Mouse (Mus musculus) macrophage (primary cell): ENCODE measurements around the gene Lad1. TPM values are rescaled to one million over a fixed set of nuclear protein-coding genes. Genes with fewer than 3 reads are reported as not detected.

ENCODE experiments used
- H3K27ac ChIP-seq: fragments of 350-480 bp; formaldehyde crosslinking; 2 replicates; pipeline ENCODE4 v1.9.0; 2021
- H3K36me3 ChIP-seq: fragments of 350-480 bp; formaldehyde crosslinking; 2 replicates; pipeline ENCODE4 v1.9.0; 2021; ENCODE audit errors: inconsistent target
- H3K4me3 ChIP-seq: fragments of 350-480 bp; formaldehyde crosslinking; 2 replicates; pipeline ENCODE4 v1.9.0; 2021; ENCODE audit errors: inconsistent target
- H3K79me2 ChIP-seq: fragments of 350-480 bp; formaldehyde crosslinking; 2 replicates; pipeline ENCODE4 v1.9.0; 2021; ENCODE audit errors: inconsistent target
- WGBS: methylation state at CpG from one replicate; pipeline ENCODE4 v1.1.7; 2026; ENCODE audit warnings: inconsistent platforms; ENCODE audit not compliant: missing documents; 5-methylcytosine and 5-hydroxymethylcytosine counted together
- polyA plus RNA-seq: library from polyadenylated mRNA; stranded (reverse); fragments of 250-400 nt; gene quantifications from 3 replicates; pipeline ENCODE4 v1.2.4, GENCODE M21; 2018; ENCODE audit warnings: inconsistent platforms
- total RNA-seq, 78 experiments: library from RNA; depleted of rRNA; stranded (reverse); fragments of 250-400 nt; gene quantifications; 1 replicate in 9 of 78; 2 replicates in 24 of 78; 3 replicates in 43 of 78; 4 replicates in 2 of 78; pipeline ENCODE4 v1.2.4; 2018; ENCODE audit warnings: inconsistent platforms in 56 of 78

Lad1 gene
- 1 to 10 TPM in 6 of 26 experiments, under 1 TPM in 11, not detected in 9; 0.25 to 8.8 (median 0.66) TPM for total RNA-seq (2018; cell fraction: chromatin; rRNA removed)
- total RNA-seq (2018; cell fraction: cytosol; rRNA removed) = 10 to 100 TPM in 1 of 26 experiments, 1 to 10 TPM in 14, under 1 TPM in 11; 0.12 to 15.5 (median 1.2) TPM
- 1 to 10 TPM in 17 of 26 experiments, under 1 TPM in 4, not detected in 5; 0.37 to 4.3 (median 1.7) TPM for total RNA-seq (2018; cell fraction: nucleus; rRNA removed)
- 0.30 to 0.49 TPM (median 0.36 TPM) in 3 replicates for polyA plus RNA-seq

GRCm38 (mm10) chr1:135818481-135819086 lies at the start of gene Lad1:
Gene Lad1 (plus strand): TSS chr1:135818598.
- under 1% methylated on average over 63 of the region's 63 CpGs for WGBS
- H3K4me3 ChIP-seq = no peak within 1 kb of the TSS

GRCm38 (mm10) chr1:135770237-135770636 lies 48.2 kb upstream of the Lad1 start:
- no peak overlapping the region for H3K4me3 ChIP-seq
- H3K36me3 ChIP-seq = no peaks in the 10 kb centered on the region
- H3K27ac ChIP-seq = peak overlapping the region; percentile 21
- 60% methylated on average over 7 of the region's 7 CpGs for WGBS
- no peaks in the 10 kb centered on the region for H3K79me2 ChIP-seq

More at GRCm38 (mm10) chr1:135818481-135819086, at the start of gene Lad1:
- H3K79me2 ChIP-seq = no peaks in the 10 kb centered on the region
- no peaks in the 10 kb centered on the region for H3K36me3 ChIP-seq
- no peak within 1 kb of the TSS for H3K27ac ChIP-seq

DNA sequence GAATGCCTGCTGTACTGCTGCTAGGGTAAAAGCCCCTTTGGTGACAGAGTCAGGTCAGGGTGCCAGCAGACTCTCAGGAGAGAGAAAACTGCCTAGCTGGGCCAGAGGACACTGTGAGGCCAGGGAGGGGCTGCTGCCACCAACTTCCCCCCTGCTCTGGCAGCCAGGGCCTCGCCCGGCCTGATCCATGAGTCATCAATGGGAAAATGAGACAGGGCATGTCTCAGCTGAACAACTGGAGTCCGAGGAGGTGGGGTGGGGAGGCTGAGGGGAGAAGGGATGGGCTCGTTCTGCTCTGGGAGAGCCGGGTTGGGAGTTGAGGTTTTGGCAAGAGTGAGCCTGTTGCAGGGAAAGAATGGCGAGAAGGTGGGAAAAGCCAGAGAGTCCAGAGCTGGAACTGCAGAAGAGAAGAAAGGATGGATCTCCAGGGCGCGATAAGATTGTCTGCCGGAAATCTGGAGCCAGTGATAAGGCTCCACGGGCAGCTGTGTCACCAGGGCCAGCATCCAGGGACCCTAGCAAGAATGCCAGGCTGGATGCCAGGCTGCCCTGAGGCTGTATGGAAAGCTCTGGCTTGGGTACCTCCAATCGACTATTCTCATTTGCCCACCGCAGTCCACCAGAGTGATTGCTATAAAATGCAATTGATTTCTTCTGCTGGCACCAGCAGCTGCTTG lies 47.4 kb upstream of the Lad1 start:
- Histone ChIP-seq H3K27ac (peak overlapping the region; percentile 21), H3K4me3 (no peak overlapping the region), H3K36me3 (no peaks in the 10 kb centered on the region), H3K79me2 (no peaks in the 10 kb centered on the region)
- WGBS = 61% methylated on average over 12 of the region's 12 CpGs

GRCm38 (mm10) chr1:135771573-135771970 lies 46.8 kb upstream of the Lad1 start:
- Histone ChIP-seq H3K4me3 (no peak overlapping the region), H3K79me2 (no peaks in the 10 kb centered on the region), H3K27ac (no peak overlapping the region), H3K36me3 (no peaks in the 10 kb centered on the region)
- 95% methylated on average over 8 of the region's 8 CpGs for WGBS

DNA sequence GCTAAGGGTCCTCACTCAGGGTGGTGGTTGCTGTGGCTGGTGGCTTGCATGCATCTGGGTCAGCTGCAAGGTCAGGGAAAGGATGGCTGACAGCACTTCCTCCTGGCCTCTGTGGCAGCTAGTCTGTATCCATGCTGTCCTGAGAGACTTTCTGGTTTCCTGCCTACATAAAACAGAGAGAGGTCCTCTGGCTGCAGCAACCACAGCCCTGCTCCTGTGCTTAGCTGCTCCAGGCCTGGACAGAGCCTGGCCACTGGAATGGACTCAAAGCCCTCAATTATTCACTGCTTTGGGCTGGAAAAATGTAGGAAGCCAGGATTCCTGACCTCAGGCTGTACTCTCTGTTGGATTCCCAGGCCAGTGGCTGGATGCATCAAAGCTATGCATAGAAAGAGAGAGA lies 41.8 kb upstream of the Lad1 start:
- Histone ChIP-seq H3K27ac (no peak overlapping the region), H3K79me2 (no peaks in the 10 kb centered on the region), H3K4me3 (no peak overlapping the region), H3K36me3 (no peaks in the 10 kb centered on the region)

DNA sequence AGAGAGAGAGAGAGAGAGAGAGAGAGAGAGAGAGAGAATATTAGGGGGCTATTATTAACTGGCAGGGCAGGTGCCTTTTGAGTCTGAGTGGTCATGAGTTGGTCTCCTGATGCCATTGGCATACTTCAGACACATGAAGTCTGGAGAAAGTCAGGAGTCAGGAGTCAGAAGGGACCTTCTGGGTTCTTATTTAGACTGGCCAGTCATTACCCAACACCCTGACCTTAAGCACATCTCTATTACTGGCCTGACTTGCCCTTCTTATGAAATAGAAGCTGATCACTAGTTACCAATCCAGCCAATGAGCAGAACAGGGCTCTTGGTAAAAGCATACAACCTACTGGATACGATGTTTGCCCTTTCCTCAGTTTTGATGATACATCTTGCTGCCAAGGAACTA lies 41.4 kb upstream of the Lad1 start:
- H3K27ac ChIP-seq = no peak overlapping the region
- no peaks in the 10 kb centered on the region for H3K36me3 ChIP-seq
- no peak overlapping the region for H3K4me3 ChIP-seq
- H3K79me2 ChIP-seq = no peaks in the 10 kb centered on the region
- WGBS = 100% methylated on average over 1 of the region's 1 CpGs

GRCm38 (mm10) chr1:135778780-135779535 lies 39.4 kb upstream of the Lad1 start, which contains the start of gene Tnni1:
Gene Tnni1 (plus strand): TSS chr1:135779434.
- Histone ChIP-seq H3K27ac (no peak within 1 kb of the TSS), H3K36me3 (no peaks in the 10 kb centered on the region), H3K79me2 (no peaks in the 10 kb centered on the region), H3K4me3 (no peak within 1 kb of the TSS)
- WGBS = 24% methylated on average over 17 of the region's 22 CpGs

DNA sequence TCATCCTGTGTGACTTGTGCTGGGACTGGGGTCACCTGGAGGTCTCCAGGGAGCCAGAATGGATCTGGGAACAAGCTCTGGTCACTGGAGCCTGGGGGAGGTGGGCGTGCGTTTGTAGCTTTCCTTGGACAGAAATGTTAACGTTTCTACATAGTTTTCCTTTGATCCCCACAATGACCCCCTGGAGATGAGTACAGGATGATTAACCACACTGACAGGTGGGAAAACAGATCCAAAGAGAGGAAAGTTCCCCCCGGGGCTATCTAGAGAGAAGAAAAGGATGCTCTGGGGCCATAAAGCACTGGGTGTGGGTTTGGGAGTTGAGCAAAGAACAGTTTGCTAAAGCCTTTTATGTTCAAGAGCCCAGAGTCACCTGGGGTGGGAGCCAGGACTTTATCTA lies 37.7 kb upstream of the Lad1 start:
- Histone ChIP-seq H3K36me3 (no peaks in the 10 kb centered on the region), H3K27ac (no peak overlapping the region), H3K79me2 (no peaks in the 10 kb centered on the region), H3K4me3 (no peak overlapping the region)
- WGBS = 83% methylated on average over 4 of the region's 4 CpGs

- 21% methylated on average over 13 of the region's 13 CpGs for WGBS
- H3K79me2 ChIP-seq = no peaks in the 10 kb centered on the region
Observed at GRCm38 (mm10) chr1:135781220-135781619, 37.2 kb upstream of the Lad1 start.

GRCm38 (mm10) chr1:135782816-135783215 lies 35.6 kb upstream of the Lad1 start:
- H3K79me2 ChIP-seq = no peaks in the 10 kb centered on the region
- H3K27ac ChIP-seq = no peak overlapping the region
- H3K4me3 ChIP-seq = no peak overlapping the region
- 88% methylated on average over 9 of the region's 10 CpGs for WGBS
- no peaks in the 10 kb centered on the region for H3K36me3 ChIP-seq

More at GRCm38 (mm10) chr1:135781220-135781619, 37.2 kb upstream of the Lad1 start:
- H3K36me3 ChIP-seq = no peaks in the 10 kb centered on the region
- H3K4me3 ChIP-seq = no peak overlapping the region
- no peak overlapping the region for H3K27ac ChIP-seq

DNA sequence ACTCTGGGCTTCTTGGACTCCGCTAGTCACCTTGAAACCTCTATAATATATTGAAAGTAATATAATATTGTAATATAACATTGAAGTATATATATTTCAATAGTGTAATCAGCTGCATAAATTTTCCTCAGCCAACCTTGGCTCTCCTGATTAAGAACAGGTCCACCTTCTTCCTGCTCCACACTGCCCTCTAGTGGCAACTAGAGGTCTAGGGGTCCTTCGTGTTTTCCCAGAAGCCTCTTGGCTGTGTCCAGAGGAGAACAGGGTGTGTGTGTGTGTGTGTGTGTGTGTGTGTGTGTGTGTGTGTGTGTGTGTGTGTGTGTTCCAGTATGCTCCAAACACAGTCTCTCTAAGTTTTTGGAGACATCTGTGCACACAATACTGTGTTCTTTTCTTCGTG lies 30.6 kb upstream of the Lad1 start:
- H3K27ac ChIP-seq = no peak overlapping the region
- H3K4me3 ChIP-seq = no peak overlapping the region
- no peaks in the 10 kb centered on the region for H3K36me3 ChIP-seq
- 49% methylated on average over 2 of the region's 3 CpGs for WGBS
- H3K79me2 ChIP-seq = no peaks in the 10 kb centered on the region

DNA sequence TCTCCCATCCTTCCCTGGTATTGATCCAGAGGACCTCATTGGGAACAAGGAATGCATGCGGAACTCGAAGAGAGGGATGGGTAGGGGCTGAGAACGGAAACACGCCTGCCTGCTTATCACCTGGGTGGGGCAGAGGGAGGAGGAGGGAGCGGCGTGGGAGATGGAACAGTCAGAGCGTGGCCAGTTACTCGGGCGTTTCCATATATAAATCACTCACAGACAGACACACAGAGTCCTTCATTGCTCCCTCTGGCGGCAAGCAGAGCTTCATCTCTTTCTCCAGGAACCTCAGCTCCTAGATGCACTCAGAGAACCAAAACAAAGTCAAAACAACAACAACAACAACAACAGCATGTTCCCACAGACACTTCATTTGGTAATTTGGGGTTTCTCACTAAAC lies 29.7 kb upstream of the Lad1 start:
- H3K79me2 ChIP-seq = no peaks in the 10 kb centered on the region
- WGBS = 15% methylated on average over 8 of the region's 10 CpGs
- no peaks in the 10 kb centered on the region for H3K36me3 ChIP-seq
- no peak overlapping the region for H3K27ac ChIP-seq
- H3K4me3 ChIP-seq = no peak overlapping the region

DNA sequence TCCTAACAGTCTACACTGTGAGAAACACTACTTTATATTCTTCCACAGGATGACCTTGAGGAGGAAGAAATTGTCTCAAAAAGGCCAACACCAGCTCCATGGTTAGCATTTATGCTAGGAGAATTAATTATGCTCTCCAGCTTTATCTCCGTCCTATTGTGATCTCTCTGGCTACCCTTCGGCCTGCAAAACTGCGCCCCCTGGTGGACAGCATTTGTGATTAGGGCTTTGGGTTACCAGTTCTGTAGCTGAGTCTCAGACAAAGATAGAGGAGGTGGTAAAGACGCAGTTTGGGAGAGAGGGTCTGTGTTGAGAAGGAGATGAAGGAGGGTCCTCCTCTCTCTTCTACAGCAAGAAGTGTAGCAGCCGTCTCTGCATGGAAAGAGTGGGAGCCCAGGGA lies 28.6 kb upstream of the Lad1 start:
- Histone ChIP-seq H3K79me2 (no peaks in the 10 kb centered on the region), H3K4me3 (no peak overlapping the region), H3K36me3 (no peaks in the 10 kb centered on the region), H3K27ac (no peak overlapping the region)
- 22% methylated on average over 5 of the region's 5 CpGs for WGBS

DNA sequence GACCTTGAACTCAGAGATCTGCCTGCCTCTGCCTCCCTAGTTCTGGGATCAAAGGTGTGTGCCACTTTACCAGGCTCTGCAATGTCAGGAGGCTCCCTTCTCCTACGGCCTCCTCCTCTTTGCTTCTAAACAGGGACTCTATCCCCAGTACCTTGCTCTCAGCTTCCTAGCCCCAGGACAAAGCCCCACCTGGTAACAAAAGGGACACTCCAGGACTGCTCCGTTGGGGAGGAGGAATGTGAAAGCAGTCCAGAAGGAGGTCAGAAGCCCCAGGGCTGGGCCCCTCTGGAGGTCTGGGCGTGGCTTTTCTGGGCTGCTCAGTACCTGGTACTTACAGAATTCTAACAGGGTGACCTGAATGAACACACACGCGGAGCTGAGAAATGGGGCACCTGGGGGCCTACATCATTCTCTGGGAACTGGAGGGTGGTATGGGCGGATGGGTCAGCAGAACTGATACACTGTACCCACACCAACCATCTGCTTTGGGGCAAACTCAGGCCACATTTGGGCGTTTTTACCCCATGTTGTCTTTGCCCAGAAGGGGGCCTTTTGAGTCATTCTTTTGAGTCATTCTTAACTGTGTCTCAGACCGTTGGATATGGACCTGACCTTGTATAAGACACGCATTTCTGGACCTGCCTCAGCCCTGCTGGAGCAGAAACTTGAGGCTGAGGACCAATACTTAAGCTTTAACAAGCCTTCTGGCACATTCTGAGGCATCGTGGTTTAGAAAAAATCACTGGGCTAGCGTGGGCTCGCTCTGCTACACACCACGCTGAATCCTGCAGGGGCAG lies 26.1 kb upstream of the Lad1 start:
- 85% methylated on average over 13 of the region's 13 CpGs for WGBS
- no peaks in the 10 kb centered on the region for H3K79me2 ChIP-seq
- no peak overlapping the region for H3K27ac ChIP-seq
- H3K4me3 ChIP-seq = no peak overlapping the region
- H3K36me3 ChIP-seq = no peaks in the 10 kb centered on the region
